Mouse (Mus musculus): ENCODE results near the gene 4930556J24Rik.
"Not testable (repeated sequence)": the region's sequence is repeated elsewhere in the genome, so short reads cannot be mapped to it uniquely, and the experiment has no call there.

Gene 4930556J24Rik

DNA sequence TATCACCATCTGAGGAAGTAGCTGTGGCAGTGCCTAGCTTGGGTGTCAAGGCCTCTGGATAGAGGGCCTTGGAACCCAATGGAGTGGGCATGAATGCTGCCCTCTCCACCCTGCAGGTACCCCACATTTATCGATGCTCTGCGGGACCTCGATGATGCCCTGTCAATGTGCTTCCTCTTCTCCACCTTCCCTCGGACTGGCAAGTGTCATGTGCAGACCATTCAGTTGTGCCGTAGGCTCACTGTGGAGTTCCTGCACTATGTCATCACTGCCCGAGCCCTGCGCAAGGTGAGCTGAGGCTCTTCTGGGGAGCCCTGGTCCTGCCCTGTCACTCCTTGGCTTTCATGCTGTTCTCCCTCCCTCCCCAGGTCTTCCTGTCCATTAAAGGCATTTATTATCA lies 3.5 kb downstream of the 4930556J24Rik start:
- CTCF ChIA-PET: no interaction called here

DNA sequence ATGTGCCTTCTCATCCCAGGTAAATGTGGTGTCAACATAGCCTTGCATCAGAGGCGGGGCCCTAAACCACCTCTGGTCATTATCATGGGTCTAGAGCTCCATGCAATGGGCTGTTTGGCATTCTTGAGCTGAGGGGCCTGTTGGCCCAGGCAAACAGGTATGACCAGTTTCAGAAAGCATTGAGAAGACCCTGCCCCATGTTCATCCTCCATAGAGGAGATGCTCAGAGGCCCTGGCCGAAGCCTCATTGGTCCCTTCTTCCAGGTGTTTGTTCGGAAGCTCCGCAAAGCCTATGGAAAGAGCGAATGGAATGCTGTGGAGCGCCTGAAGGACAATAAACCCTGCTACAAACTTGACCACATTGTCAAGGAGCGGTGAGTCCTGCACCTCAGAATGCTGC lies 6.2 kb downstream of the 4930556J24Rik start:
- CTCF ChIA-PET: interaction anchor here (0.6 kb wide), 1 partner anchor 290 kb away, joined by 8 read pairs; no protein-coding TSS in a partner anchor

DNA sequence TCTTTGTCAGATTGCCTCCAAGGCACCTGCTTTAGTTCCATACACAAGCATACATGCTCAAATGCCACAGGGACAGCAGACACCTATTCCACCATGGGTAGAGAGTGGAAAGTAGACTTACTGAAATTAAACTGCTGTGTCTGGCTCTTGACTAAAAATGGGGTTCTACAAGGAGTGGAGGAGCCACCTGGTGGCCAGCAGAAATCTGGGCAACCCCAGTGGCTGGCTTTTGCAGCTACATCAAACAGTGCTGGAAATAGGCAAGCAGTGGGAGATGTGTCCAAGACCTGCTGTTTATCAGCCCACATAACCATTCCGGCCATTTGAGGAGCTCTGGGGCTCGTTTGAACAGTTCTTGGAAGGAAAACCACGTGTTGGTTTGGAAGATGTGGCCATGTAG lies 6.7 kb downstream of the 4930556J24Rik start:
- CTCF ChIA-PET: interaction anchor here (0.6 kb wide), 1 partner anchor 291 kb away, joined by 8 read pairs; no protein-coding TSS in a partner anchor

DNA sequence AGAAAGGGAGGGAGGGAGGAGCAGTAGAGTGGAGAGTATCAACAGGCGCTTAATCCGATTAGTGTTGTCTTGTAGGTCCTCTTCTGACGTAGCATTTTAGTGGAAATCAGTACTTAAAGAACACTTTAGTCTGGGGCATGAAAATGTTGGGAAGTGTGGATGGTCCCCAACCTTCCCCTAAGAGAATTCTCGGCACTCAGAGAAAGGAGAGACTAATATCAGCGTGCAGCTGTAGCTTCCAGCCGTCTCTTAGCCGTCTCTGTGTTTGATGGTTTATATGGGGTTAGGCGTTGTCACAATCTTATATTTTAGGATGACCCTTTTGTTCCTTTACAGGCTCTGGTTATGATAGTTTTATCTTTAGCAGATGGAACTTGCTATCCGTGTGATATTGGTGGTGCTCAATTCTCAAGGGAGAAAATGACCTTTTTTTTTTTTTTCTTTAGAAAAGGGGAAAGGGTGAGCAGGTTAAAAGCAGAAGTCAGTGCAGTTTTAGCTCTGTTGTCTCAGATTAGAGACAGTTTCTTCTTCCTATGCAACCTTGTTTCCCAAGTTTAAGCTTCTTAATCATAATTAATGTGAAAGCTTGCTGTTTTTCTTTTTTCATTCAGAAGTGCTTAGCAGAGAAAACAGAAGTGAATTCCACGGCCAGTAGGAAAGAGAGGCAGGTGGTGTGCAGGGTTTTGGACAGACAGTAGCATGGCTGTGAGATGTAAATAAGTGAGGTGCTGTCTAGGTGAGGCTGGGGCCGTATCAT lies 12.0 kb downstream of the 4930556J24Rik start:
- CTCF ChIA-PET: no interaction called here

DNA sequence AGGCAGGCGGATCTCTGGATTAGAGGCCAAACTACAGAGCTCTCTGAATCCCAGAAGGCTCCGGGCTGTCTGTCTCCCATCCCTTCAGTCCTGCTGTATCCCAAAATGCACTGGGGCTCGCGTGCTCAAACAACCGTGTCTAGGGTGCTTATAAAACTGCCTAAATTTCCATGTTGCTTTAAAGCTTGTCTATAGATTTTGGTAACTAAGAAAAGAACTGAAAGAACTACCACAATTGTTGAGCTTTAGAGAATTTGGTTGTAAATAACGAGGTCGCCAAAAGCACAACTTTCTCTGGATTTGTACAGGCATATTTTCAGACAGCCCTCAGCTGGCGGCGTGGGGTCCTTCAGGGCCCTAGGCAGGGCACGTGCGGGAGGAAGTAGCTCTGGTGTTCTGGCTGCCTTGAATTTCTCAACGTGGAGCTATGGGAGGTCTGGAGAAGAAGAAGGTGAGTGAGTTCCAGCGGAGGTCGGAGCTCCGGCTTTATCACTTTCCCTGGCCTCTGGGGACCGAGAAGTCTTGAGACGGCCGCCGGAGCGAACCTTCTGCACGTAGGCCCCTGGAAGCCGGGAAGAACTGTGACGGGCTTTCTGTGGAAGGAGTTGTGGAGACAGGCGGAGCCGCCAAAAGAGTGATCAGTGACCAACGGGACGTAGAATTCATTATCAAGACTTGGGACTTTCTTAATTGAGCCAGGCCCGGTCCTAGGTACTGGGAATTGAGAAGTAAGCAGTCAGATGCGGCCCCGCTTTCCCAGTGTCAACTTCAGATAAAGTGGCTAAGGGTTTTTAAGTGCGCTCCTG lies 12.8 kb downstream of the 4930556J24Rik start, which contains the start of gene Pes1:
Gene Pes1, plus strand, starts transcription at position 366 of the 806 bp plus-strand sequence.
- CTCF ChIA-PET: no interaction called here

DNA sequence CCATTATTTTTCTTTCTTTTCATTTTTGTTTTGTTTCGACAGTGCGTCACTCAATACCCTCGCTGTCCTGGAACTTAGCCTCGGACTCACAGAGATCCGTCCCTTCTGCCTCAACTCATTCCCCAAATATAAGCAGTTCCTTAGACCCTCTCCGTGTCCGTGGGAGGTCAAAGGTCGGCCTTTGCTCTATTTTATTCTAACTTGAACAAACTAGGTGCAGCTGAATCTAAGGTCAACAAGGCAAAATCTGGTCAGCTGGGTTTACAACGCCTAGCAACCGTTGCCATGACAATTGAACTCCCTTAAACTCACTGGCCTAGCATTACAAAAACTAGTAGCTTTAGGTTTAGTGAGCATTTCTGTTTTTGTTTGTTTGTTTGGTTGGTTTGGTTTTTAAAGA lies 13.4 kb downstream of the 4930556J24Rik start:
- CTCF ChIA-PET: no interaction called here

DNA sequence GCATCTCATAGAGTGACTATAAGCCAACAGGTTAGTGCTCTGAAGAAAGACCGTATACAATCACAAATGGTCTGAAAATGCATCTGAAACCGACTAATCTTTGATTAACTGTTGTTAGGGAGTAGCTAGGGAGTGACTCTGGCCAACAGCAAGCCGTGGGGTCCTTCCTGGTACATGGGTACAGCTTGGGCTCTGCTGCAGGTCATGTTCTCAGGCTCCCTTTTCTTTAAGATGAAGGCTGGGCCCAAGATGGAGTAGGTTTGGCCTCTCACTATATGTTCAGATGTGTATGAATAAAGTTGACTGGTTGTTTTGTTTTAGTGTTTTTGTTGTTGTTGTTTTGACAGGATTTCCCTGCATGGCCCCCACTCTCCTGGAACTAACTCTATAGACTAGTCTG lies 14.8 kb downstream of the 4930556J24Rik start:
- CTCF ChIA-PET: no interaction called here

DNA sequence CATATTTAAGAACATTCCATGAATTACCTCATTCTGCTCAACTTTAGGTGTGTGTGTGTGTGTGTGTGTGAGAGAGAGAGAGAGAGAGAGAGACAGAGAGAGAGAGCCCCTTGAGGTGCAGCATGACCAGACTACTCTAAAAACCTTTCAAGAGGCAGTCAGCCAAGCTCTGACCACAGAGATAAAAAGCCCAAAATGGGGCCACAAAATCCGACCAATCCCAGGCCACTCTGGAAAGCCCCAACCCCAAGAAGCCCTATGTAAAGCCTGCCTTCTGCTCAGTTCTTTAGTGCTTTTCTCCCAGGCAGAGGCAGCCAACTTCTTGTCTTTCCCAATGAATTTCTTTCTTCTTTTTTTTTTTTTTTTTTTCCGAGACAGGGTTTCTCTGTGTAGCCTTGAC lies 15.7 kb downstream of the 4930556J24Rik start:
- CTCF ChIA-PET: no interaction called here

DNA sequence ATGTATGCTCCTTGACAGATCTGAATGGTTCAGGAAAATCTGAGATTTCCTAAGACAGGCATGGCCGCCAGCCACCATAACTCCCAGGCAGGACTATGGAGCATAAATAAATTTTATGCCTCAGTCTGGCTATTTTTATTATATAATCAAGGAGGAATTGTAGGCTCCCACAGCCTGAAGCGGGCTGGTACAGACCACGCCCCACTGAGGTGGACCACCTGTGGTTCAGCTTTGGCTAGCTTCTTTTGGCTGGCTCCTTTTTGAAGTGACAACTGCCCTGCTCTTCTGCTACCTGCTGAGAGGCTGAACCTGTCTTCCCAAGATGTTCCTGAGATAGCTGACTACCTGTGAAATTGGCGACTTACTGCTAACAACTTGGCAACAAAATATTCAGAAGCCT lies 21.2 kb downstream of the 4930556J24Rik start:
- CTCF ChIA-PET: not testable (repeated sequence)

DNA sequence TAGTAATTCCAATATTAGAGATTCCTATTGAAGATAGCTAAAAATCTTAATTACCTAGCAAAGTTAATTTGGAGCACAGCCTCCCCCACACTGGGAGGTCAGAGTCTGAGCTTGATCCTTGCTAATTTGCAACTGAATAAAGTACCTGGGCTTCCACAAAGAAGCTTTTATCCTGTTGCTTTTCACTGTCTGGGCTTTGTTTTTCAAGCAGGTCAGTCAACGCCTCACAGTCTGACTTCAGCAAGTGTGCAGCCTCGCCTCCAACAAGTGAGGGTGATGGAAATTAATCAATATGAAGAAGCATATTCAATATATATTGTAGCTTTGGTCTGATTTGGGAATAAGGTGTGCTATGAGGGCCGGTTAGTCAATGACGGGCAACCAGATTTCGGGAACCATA lies 21.7 kb downstream of the 4930556J24Rik start:
- CTCF ChIA-PET: not testable (repeated sequence)

DNA sequence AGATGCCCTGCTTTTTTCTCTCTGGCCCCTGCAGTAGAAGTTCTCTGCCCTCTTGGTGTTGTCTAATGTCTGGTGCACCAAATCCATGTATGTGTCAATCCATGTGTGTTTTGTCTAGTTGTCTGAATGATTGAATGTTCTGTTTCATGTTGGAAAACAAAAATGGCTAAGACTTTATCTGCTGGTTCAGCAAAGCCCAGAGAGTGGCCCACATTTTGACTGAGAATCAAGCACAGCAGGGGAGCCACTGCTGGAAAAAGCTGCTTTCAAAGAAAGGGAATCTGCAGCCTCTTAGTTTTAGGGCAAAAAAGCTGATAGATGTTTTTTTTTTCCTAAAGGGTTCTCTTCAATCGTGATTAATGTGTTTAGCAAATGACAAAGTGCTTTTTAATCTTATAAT lies 30.2 kb downstream of the 4930556J24Rik start:
- CTCF ChIA-PET: no interaction called here

DNA sequence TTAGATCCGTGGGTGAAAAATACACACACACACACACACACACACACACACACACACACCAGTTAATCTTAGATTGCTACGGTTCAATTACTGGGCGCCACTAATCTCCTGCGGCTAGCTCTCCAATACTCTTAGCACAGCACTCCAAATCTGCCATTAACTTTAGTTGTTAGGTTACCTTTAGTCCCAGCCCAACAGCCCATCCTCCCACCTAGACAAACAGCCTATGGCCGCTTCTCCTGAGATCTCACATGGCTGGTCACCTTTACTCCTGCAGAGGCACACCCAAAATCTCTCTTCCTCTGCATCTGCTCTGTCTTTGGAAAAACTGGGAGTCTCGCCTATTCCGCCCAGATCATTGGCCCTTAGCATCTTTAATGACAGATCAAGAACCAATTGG lies 35.2 kb downstream of the 4930556J24Rik start:
- CTCF ChIA-PET: no interaction called here

DNA sequence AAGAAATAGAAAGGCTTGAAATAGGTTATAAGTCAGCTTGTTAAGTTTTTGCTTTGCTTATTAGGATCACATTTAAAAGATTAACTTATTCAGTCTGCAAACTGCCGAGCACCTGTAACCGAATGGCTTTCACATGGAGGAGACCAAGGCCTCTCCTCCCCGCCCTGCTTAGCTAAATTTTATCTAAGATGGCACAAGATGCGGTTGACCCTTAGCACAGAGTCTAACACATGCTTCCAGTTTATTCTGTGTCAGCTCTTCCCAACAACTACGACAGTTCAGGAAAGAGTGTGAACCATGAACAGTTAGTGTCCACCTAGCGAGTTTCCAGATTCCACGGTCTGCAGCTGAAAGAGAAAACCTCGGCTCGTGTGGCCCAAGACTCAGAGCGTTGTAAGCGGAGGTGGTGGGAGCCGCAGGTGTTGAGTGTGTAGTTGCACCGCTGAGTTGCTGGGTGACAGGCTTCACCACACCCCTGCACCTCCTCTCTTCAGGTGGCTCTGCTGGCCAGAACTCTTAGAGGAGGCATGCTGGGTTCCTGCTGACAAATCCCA lies 39.2 kb downstream of the 4930556J24Rik start:
- CTCF ChIA-PET: no interaction called here

DNA sequence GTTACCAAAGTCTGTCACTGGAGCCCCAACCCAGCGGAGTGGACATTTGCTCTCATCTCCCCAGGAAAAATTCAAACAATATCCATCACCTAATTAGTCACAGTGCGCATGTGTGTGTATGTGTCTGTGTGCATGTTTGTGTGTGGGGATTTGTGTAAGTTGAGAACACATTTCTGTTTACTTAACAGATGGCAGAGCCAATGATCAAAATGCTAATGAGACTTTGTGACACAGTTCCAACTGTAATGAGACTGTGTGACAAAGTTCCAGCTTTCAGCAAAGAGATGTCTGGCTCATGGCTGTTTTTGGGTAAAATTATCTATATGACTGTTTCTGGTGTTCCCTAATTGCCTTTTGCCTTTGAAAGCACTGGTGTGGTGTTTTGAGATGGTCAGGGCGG lies 40.3 kb downstream of the 4930556J24Rik start:
- CTCF ChIA-PET: no interaction called here

DNA sequence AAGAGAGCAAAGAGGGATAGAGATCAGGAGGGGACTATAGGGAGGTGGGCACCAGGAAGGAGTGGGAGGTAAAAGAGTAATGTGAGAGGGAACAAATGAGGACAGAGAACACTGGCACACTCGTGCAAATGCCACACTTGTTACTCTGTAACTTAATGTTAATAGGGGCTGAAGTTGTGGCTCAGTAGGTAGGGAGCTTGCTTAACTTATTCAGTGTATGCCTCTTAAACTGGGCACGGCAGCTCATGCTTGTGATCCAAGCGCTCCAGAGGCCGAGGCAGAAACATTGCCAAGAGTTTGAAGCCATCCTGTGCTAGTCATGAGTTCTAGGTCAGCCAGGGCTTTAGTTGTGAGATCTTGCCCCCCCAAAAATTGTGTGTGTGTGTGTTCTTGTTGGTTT lies 41.4 kb downstream of the 4930556J24Rik start:
- CTCF ChIA-PET: no interaction called here

DNA sequence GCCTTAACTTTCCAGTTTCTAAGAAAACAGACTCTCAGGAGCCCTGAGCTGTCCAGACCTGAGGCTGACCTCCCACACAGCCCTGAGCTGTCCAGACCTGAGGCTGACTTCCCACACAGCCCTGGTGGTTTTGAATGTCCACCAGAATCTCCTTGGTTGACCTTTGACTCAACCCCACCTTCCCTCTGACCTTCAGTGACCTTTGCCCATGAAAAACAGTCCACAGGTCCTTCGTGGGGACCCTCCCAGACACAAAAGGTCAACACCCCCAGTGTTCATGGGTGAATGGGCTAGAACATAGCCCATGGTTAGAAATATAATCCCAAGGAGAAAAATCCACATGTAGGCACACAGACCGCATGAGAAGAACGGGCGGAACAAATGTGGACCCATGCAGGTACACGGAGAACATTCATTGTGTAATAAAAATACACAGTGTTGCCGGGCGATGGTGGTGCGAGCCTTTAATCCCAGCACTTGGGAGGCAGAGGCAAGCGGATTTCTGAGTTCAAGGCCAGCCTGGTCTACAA lies 42.8 kb downstream of the 4930556J24Rik start:
- CTCF ChIA-PET: no interaction called here

DNA sequence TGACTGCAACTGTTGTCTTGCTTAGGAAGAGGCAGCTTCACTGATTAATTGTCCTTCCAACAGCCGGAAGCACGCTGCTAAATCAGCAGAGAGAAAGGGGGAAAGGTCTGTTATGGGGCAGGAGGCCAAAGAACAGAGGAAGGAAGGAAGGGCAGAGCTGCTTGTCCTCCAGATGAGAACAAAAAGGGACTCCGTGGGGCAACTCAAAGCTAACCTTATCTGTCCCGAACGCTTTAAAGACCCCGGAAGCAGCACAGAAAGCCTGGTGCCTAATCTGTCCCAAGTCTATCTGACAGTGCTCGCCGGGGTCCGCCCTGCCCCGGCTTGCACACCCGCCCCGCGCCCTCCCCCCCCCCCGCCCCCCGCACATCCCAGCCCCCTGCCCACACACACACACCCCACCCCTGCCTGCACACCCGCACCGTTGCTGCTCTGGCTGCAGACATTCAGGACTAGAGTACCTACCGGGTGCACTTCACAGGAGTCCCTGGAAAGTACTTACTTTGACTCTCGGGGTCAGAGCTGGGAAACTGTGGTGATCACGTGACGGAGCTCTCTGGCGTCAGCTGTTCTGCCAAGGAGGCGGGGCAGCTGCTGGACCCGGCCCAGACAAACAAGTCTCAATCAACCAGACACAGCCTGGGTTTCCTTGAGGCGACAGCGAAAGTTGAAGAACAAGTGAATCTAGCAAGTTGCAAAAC lies 44.9 kb downstream of the 4930556J24Rik start, which contains the start of gene Tcn2:
Gene Tcn2, minus strand, starts transcription at position 649 of the 701 bp plus-strand sequence.
- CTCF ChIA-PET: interaction anchor here (1.7 kb wide), 1 partner anchor 10 kb away, joined by 4 read pairs; no protein-coding TSS in a partner anchor

DNA sequence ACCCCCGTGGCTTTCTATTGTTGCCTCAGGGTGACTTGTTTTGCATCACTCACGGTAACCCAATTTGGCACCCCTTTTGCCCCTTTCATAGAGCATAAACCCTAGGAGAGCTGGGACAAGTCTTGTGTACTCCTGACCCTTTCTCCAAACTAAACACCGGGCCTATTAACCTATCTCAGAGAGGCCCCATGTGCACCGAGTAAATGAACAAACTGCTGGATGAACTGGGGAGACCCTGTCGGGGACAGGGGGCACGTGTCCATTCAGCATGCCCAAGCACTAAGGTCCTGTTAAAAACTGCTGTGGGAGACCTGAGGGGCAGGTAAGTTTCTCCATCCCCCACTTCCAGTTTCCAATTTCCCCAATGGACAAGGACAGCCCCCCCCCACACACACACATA lies 45.6 kb downstream of the 4930556J24Rik start:
- CTCF ChIA-PET: interaction anchor here (1.7 kb wide), 1 partner anchor 10 kb away, joined by 4 read pairs; no protein-coding TSS in a partner anchor

DNA sequence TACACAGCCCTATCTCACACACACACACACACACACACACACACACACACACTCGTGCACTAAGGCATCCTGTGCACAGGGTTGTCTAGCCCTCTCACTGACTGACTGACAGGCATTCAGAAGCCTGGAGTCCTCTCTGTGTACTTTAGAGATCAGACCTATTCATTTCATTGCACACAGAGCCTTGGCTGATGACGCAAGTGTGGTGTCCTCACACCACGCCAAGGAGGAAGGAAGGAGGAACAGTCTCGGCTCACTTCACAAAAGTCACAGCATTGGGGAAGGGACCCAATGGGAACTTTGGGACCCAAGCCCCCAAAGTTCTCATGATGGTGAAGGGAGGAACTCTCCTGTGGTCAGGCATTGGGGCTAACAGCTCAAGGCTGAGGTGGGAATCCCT lies 46.6 kb downstream of the 4930556J24Rik start:
- CTCF ChIA-PET: no interaction called here

DNA sequence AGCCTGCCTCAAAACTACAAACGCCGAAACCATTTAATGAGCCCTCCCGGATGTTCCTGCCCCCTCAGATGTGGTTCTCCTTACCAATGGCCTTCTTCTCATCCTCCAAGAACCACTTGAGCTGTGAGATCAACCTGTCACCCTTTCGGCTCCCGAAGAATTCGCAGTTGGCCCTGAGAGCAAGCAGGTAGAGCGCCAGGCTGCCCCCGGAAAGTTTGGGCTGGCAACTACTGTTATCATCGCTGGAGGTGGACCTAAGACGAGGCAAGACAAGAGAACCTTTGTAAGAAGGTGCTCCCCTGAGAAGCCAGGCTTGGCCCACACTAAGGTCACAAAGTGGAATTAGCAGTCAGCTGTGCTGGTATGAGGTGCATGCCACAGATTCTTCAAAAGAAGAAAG lies 50.7 kb downstream of the 4930556J24Rik start:
- CTCF ChIA-PET: interaction anchor here (0.6 kb wide), 1 partner anchor 23 kb away, joined by 3 read pairs; no protein-coding TSS in a partner anchor

DNA sequence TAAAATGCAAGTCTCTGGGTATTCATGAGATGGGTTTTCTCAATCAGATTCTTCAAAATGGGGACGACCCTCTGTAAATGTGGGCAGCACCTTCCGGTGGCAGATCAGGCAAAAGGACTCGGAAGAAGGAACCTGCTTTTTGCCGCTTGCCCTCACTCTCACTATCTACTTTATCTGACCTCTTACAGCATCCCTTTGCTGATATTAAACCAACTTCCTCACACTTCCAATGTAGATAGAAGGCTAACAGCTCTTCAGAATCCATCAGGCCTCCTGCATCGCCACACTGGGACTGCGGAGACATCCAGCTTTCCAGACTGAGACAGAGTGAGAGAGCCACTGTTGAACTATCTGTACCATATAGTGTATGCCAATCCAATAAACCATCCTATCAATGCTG lies 53.8 kb downstream of the 4930556J24Rik start:
- CTCF ChIA-PET: no interaction called here

DNA sequence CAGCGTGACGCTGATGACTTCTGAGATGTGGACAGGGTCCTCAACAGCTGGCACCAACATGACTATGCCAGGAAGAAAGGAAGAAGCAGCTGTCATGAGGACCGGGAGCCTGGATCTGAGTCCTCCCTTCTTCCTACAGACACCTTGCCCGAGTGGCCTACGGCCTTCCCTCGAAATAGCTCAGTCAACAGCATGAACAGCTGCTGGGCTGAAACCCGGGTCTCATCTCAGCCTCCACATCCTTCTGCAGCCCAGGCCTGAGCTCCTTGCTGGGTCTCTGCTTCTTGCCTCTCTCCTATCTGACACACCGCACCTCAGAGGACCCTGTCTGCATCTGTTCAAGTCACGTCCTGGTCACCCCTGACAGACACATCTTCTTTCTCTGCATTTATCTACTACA lies 54.5 kb downstream of the 4930556J24Rik start:
- CTCF ChIA-PET: interaction anchor here (0.5 to 1.1 kb wide), 3 partner anchors 10 to 275 kb away, joined by 3 to 12 read pairs (median 4); partner anchors contain the start of gene Tcn2

Measured in spleen, embryonic (tissue).